ENCODE assay signal across 15 mouse cellular contexts in genomic region chr16:31005693-31006092, GRCm38 (mm10).
A peak's percentile ranks its signal among the peaks of the same experiment; 100 is the strongest.
DNase-seq lines count a peak whose midpoint lies in the region; ATAC-seq and TF ChIP-seq lines count a peak whose summit lies in the region.
"Had no signal": no experiment of that assay in that cellular context is flagged by ENCODE, and none has a peak within 500 bp of the region (broad histone marks: within the 10 kb centered on the region; RNA-seq: fewer than 3 reads in every experiment).

No protein-coding gene starts in this region.

- H3K9ac ChIP-seq in lung, postnatal 0 days (replicated peaks; ENCODE audit: low read depth), result no peak overlapping the region
- no peak overlapping the region for H3K9ac ChIP-seq in heart, embryonic 16.5 days (ENCODE audit: low read length)
- no peak overlapping the region for H3K9ac ChIP-seq in forebrain, embryonic 16.5 days (replicated peaks; ENCODE audit: low read depth, low read length)
- H3K9ac ChIP-seq: embryonic facial prominence, embryonic 15.5 days; limb, embryonic 15.5 days had no signal

- H3K4me2 ChIP-seq in lung, postnatal 0 days (replicated peaks; ENCODE audit: low read depth, low read length), result no peak overlapping the region
- H3K4me2 ChIP-seq in heart, embryonic 16.5 days (ENCODE audit: low read depth, low read length), result no peak overlapping the region
- no peak overlapping the region for H3K4me2 ChIP-seq in forebrain, embryonic 16.5 days (ENCODE audit: low read length)
- H3K4me2 ChIP-seq: embryonic facial prominence, embryonic 15.5 days; limb, embryonic 15.5 days had no signal

- H3K4me1 ChIP-seq in heart, embryonic 10.5 days, result peaks cover 48% of the 10 kb centered on the region
- peaks cover 11% of the 10 kb centered on the region; the same call in 1 of the 2 replicates for H3K4me1 ChIP-seq in lung, postnatal 0 days (ENCODE audit: insufficient read depth, low read depth, low read length)
- peaks cover 26% of the 10 kb centered on the region for H3K4me1 ChIP-seq in heart, embryonic 16.5 days (ENCODE audit: control insufficient read depth, insufficient read depth, low read length)
- H3K4me1 ChIP-seq in forebrain, embryonic 16.5 days (replicated peaks; ENCODE audit: control insufficient read depth, insufficient read depth, low read length), result peaks cover 24% of the 10 kb centered on the region

- 49% methylated on average over 7 of the region's 7 CpGs for WGBS in heart, embryonic 10.5 days
- WGBS in lung, postnatal 0 days, result 43% methylated on average over 7 of the region's 7 CpGs
- 40% methylated on average over 7 of the region's 7 CpGs for WGBS in heart, embryonic 16.5 days
- 64% methylated on average over 7 of the region's 7 CpGs for WGBS in forebrain, embryonic 16.5 days

- no peak for TF ChIP-seq EP300 in lung, postnatal 0 days (IDR thresholded peaks at IDR 0.05)

- no peak for DNase-seq in heart, embryonic 10.5 days (ENCODE audit: low spot score)
- DNase-seq in heart, postnatal 4 days, result no peak
- DNase-seq in lung, postnatal 0 days (ENCODE audit: low spot score), result no peak
- DNase-seq in lung, postnatal 4 days, result no peak
- peak; percentile 79 for DNase-seq in R1 (ENCODE audit: low read depth, low spot score)
- no peak for DNase-seq in urinary bladder, postnatal 36 days (ENCODE audit: low spot score in 2 of 2)
- DNase-seq: gastrocnemius, postnatal 14 days; kidney, postnatal 4 days; thymus, postnatal 25 days had no signal

- H3K27me3 ChIP-seq in heart, embryonic 10.5 days (ENCODE audit: insufficient read depth, poor library complexity, severe bottlenecking), result no peaks in the 10 kb centered on the region
- no peaks in the 10 kb centered on the region for H3K27me3 ChIP-seq in lung, postnatal 0 days (replicated peaks; ENCODE audit: insufficient read depth, low read length)
- no peaks in the 10 kb centered on the region for H3K27me3 ChIP-seq in heart, embryonic 16.5 days (ENCODE audit: control insufficient read depth, insufficient read depth, low read length)
- H3K27me3 ChIP-seq in forebrain, embryonic 16.5 days (replicated peaks; ENCODE audit: control insufficient read depth, insufficient read depth, low read length), result no peaks in the 10 kb centered on the region
- H3K27me3 ChIP-seq: embryonic facial prominence, embryonic 15.5 days; limb, embryonic 15.5 days had no signal

- peaks cover 5% of the 10 kb centered on the region for H3K36me3 ChIP-seq in heart, embryonic 10.5 days
- H3K36me3 ChIP-seq in lung, postnatal 0 days (ENCODE audit: insufficient read depth, low read length), result no peaks in the 10 kb centered on the region
- H3K36me3 ChIP-seq in heart, embryonic 16.5 days (ENCODE audit: control insufficient read depth, insufficient read depth), result no peaks in the 10 kb centered on the region
- H3K36me3 ChIP-seq in forebrain, embryonic 16.5 days (ENCODE audit: control insufficient read depth, insufficient read depth), result no peaks in the 10 kb centered on the region
- H3K36me3 ChIP-seq: limb, embryonic 15.5 days had no signal

- H3K27ac ChIP-seq in heart, embryonic 10.5 days, result peak overlapping the region; percentile 74
- no peak overlapping the region for H3K27ac ChIP-seq in lung, postnatal 0 days (ENCODE audit: low read length)
- H3K27ac ChIP-seq in heart, embryonic 16.5 days (ENCODE audit: low read length), result peak overlapping the region; percentile 26; the same call in 1 of the 2 replicates
- no peak overlapping the region for H3K27ac ChIP-seq in forebrain, embryonic 16.5 days (ENCODE audit: low read length)
- H3K27ac ChIP-seq: embryonic facial prominence, embryonic 15.5 days; hindbrain, postnatal 0 days; limb, embryonic 15.5 days had no signal

- no peak for TF ChIP-seq CTCF in lung, postnatal 0 days (IDR thresholded peaks at IDR 0.05)

- peak; percentile 56 for ATAC-seq in lung, postnatal 0 days
- ATAC-seq in heart, embryonic 16.5 days (replicated peaks; ENCODE audit: extremely low read depth, insufficient read depth, low FRiP score), result peak; percentile 15; the same call in 1 of the 2 replicates
- no peak for ATAC-seq in forebrain, embryonic 16.5 days
- ATAC-seq: forebrain, embryonic 14.5 days; hindbrain, postnatal 0 days had no signal

- H3K9me3 ChIP-seq in heart, embryonic 10.5 days, result no peaks in the 10 kb centered on the region
- H3K9me3 ChIP-seq in lung, postnatal 0 days (ENCODE audit: low read length), result no peaks in the 10 kb centered on the region
- no peaks in the 10 kb centered on the region for H3K9me3 ChIP-seq in heart, embryonic 16.5 days (replicated peaks; ENCODE audit: control insufficient read depth, low read length)
- no peaks in the 10 kb centered on the region for H3K9me3 ChIP-seq in forebrain, embryonic 16.5 days (ENCODE audit: control insufficient read depth, low read length)
- H3K9me3 ChIP-seq: embryonic facial prominence, embryonic 15.5 days; limb, embryonic 15.5 days had no signal

- H3K4me3 ChIP-seq in heart, embryonic 10.5 days, result no peak overlapping the region
- H3K4me3 ChIP-seq in lung, postnatal 0 days (ENCODE audit: low read depth, low read length), result no peak overlapping the region
- no peak overlapping the region for H3K4me3 ChIP-seq in heart, embryonic 16.5 days (ENCODE audit: low read length)
- no peak overlapping the region for H3K4me3 ChIP-seq in forebrain, embryonic 16.5 days (replicated peaks; ENCODE audit: low read length)
- H3K4me3 ChIP-seq: embryonic facial prominence, embryonic 15.5 days; limb, embryonic 15.5 days had no signal

Comparison
In these comparisons a context has a peak if more than half of its experiments do, and no peak if none do; other contexts are left out.
1. H3K27ac ChIP-seq: peak in heart, embryonic 10.5 days (single experiment) and heart, embryonic 16.5 days (single experiment); none in lung, postnatal 0 days (single experiment) and forebrain, embryonic 16.5 days (single experiment).